Mouse (Mus musculus): ENCODE measurements around the gene Srrm1.

DNA sequence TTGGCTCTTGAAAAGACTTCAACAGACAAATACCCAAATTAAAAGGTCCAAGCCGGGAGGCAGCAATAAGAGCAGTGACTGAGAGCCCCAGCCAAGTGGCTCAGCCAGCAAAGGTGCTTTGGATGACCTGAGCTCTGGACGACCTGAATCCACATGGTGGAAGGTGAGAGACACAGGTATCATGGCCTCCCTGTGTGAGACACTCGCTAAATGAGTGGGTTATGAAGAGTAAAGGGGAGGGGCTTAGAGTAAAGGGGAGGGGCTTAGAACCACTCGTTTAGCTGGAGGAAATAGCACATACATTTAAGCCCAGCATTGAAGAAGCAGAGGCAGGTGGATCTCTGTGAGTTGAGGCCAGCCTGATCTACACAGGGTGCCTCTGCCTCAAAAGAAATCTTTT lies 69.7 kb downstream of the Srrm1 start:
- TF ChIP-seq MAFK (IDR thresholded peaks at IDR 0.05; ENCODE audit: borderline replicate concordance, low read depth, low read length) (no peak), ELF1 (IDR thresholded peaks at IDR 0.05; ENCODE audit: low read depth, low read length) (no peak), CHD2 (IDR thresholded peaks at IDR 0.05; ENCODE audit: low read length) (no peak), CTCF (IDR thresholded peaks at IDR 0.05 in 2 of 3, conservative IDR thresholded peaks at IDR 0.05 in 1 of 3; ENCODE audit: control insufficient read depth in 1 of 3, insufficient read depth in 1 of 3, low read depth in 2 of 3, low read length in 3 of 3, poor library complexity in 1 of 3, severe bottlenecking in 1 of 3) (no peak), MYB (IDR thresholded peaks at IDR 0.05; ENCODE audit: low read depth, low read length) (no peak), MAX (IDR thresholded peaks at IDR 0.05; ENCODE audit: low read length) (no peak)
